Mouse (Mus musculus): Measurements from ENCODE around the gene Col4a5. TPM values are rescaled to one million over a fixed set of nuclear protein-coding genes. Genes with fewer than 3 reads are reported as not detected.

The Col4a5 gene
- total RNA-seq, 2 experiments from 2014 or later, result 2.4 to 3.6 TPM

Other genes starting within 250 kb of the Col4a5 start
- gene Col4a6, start 1.3 kb upstream of the Col4a5 start, total RNA-seq (2021), result 1 to 10 TPM in 1 of 2 experiments, under 1 TPM in 1; 0.96 to 1.5 TPM
- under 1 TPM; 0.35 to 0.43 TPM for gene Irs4, start 249.9 kb downstream of the Col4a5 start, total RNA-seq (2021)

Measured in left cerebral cortex, postnatal 36 days (tissue).